Mouse (Mus musculus) liver, adult 2 months (tissue): ENCODE measurements around the gene Map3k12. TPM values are rescaled to one million over a fixed set of nuclear protein-coding genes. Genes with fewer than 3 reads are reported as not detected.

Source experiments
- DNase-seq: peaks from one replicate; pipeline ENCODE4 v3.0.0-alpha.2; 2011; ENCODE audit warnings: low read depth, low spot score; ENCODE audit errors: extremely low read depth
- H3K27ac ChIP-seq: fragments of 200-500 bp; replicated peaks from 2 replicates; pipeline ENCODE4 v1.5.1; 2012; ENCODE audit warnings: low read depth, mild to moderate bottlenecking, control low read depth, inconsistent platforms, low read length; ENCODE audit not compliant: insufficient read depth
- H3K27me3 ChIP-seq: fragments of 200-500 bp; 2 replicates; pipeline ENCODE4 v1.6.1; 2012; ENCODE audit warnings: mild to moderate bottlenecking, moderate library complexity, low read length, inconsistent platforms; ENCODE audit not compliant: control insufficient read depth, insufficient read depth
- H3K36me3 ChIP-seq: fragments of 200-500 bp; 2 replicates; pipeline ENCODE4 v1.6.1; 2012; ENCODE audit warnings: low read length, inconsistent platforms; ENCODE audit not compliant: control insufficient read depth, insufficient read depth
- H3K4me1 ChIP-seq: fragments of 200-500 bp; 2 replicates; pipeline ENCODE4 v1.6.1; 2011; ENCODE audit warnings: low read length; ENCODE audit not compliant: control insufficient read depth, insufficient read depth
- H3K4me3 ChIP-seq: fragments of 200-500 bp; 2 replicates; pipeline ENCODE4 v1.5.1; 2011; ENCODE audit warnings: low read depth, mild to moderate bottlenecking, control low read depth, low read length, moderate library complexity; ENCODE audit not compliant: insufficient read depth
- H3K79me2 ChIP-seq: fragments of 200-500 bp; 2 replicates; pipeline ENCODE4 v1.6.1; 2012; ENCODE audit warnings: inconsistent platforms, mild to moderate bottlenecking, low read length, moderate library complexity; ENCODE audit not compliant: control insufficient read depth, insufficient read depth
- H3K9ac ChIP-seq: fragments of 200-500 bp; 2 replicates; pipeline ENCODE4 v1.6.1; 2012; ENCODE audit warnings: low read depth, mild to moderate bottlenecking, control low read depth, inconsistent platforms, low read length
- CTCF ChIP-seq: fragments of 200-500 bp; IDR thresholded peaks from 2 replicates; pipeline ENCODE4 v1.5.1; 2011; ENCODE audit warnings: low read depth, low read length, control low read depth
- POLR2A ChIP-seq: fragments of 200-500 bp; IDR thresholded peaks from 2 replicates; pipeline ENCODE4 v1.6.1; 2011; ENCODE audit warnings: low read length, control low read depth; ENCODE audit not compliant: insufficient read depth; ENCODE audit errors: extremely low read depth
- WGBS: fragments of 180-500 bp; shearing (Covaris S2); methylation state at CpG from one replicate; pipeline ENCODE4 v1.1.7; 2018; 5-methylcytosine and 5-hydroxymethylcytosine counted together
- polyA plus RNA-seq: library from polyadenylated mRNA; depleted of rRNA; stranded (reverse); fragments of >200 nt; gene quantifications from 2 replicates; pipeline ENCODE4 v1.2.3, GENCODE M21; 2012
- total RNA-seq: library from RNA; depleted of rRNA; stranded (reverse); fragments of >200 nt; gene quantifications from 2 replicates; pipeline ENCODE4 v1.2.3, GENCODE M21; 2014

The Map3k12 gene
- total and polyA plus RNA-seq, 2 experiments: 0.43 to 0.46 TPM

DNA sequence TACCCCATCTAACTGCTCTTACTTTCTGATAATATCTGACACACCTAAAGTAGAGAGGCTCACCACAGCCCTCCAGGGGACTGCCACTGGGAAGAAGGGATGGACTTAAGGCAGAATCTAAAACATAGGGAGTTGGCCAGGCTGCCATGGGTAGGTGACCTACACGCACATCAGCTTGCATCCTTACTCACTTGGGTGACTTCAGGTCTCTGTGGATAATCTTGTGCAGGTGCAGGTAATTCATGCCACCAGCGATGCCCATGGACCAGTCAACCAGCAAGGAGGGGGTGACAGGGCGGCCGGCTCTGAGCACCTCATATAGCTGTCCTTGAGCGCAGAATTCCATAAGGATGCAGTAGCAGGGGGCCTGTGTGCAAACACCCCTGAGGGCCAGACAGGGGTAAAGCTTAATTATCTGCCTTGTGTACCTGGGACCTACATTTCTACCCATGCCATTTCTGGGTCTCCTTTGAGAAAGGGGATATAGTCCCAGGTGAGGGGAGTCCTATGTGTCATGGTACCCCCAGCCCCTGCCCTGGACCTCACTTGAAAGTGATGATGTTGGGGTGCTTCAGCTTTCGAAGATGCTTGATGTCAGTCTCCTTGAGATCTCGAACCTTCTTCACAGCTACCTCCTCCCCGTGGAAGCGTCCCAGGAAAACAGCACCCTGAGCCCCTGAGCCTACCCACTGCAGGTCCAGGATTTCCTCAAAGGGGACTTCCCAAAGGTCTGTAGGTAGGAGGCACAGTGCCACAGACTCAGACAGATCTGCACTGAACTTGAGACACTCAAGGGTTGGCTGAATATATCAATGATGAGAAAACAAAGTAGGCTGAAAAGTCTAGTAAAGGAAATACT is 12.7 kb downstream of the Map3k12 start:
- no peak overlapping the region for H3K9ac ChIP-seq
- no peak overlapping the region for H3K4me3 ChIP-seq
- H3K27me3 ChIP-seq: no peaks in the 10 kb centered on the region
- no peak overlapping the region for H3K27ac ChIP-seq
- H3K36me3 ChIP-seq: peaks cover 22% of the 10 kb centered on the region
- WGBS: 87% methylated on average over 9 of the region's 9 CpGs
- no peaks in the 10 kb centered on the region for H3K79me2 ChIP-seq
- no peak for DNase-seq
- TF ChIP-seq CTCF (no peak), POLR2A (no peak)
- no peaks in the 10 kb centered on the region for H3K4me1 ChIP-seq

DNA sequence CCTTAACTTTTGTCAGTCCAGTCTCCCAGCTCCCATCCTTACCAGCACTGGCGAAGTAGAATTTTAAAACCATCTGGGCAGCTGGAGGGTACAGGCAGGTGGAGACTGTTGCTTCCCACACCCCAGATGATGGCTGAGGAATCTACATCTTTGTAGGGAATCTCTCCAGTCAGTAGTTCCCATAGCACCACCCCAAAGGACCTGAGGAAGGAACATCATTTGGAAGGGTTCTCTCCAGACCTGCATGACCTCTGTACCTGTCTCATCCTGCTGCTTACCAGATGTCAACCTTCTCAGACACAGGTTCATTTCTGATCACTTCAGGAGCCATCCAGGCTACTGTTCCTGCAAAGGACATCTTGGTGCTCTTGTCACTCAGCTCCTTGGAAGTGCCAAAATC is 13.4 kb downstream of the Map3k12 start, which contains the start of gene Gm10337:
Gene Gm10337 (plus strand): TSS at position 276 of the 400 bp plus-strand sequence.
- Histone ChIP-seq H3K4me1 (no peaks in the 10 kb centered on the region), H3K9ac (no peak within 1 kb of the TSS), H3K27ac (no peak within 1 kb of the TSS), H3K79me2 (no peaks in the 10 kb centered on the region), H3K27me3 (no peaks in the 10 kb centered on the region), H3K4me3 (no peak within 1 kb of the TSS), H3K36me3 (peaks cover 26% of the 10 kb centered on the region)
- DNase-seq: no peak
- TF ChIP-seq POLR2A (no peak), CTCF (no peak)
- WGBS: 85% methylated on average over 1 of the region's 1 CpGs

DNA sequence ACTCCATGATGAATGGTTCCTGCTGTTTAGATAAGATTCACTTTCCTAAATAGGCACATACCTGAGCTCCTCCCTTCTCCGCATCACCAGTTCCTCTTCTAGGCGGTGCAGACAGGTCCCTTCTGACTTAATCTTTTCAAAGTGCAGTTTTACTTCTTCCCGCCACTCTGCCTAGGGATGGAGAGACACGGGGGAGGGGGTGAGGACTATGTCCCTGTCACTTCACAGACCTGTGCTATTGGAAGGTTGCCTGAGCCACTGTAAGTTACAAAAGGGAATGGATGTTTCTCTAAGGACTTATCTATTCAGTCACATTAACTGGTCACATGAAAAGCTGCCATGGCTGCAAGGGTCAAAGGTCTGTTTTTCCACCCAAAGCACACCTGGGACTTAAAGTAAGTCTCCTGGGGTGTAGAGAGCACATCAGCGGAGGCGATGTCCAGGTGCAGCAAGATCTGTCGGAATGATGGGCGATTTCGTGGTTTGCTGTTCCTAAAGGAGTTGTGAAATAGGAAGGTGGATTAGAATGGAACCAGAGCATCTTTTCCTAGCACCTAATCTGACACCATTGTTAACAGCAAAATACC is 14.5 kb downstream of the Map3k12 start:
- Histone ChIP-seq H3K9ac (no peak overlapping the region), H3K27me3 (no peaks in the 10 kb centered on the region), H3K4me1 (no peaks in the 10 kb centered on the region), H3K27ac (no peak overlapping the region), H3K36me3 (peaks cover 37% of the 10 kb centered on the region), H3K79me2 (no peaks in the 10 kb centered on the region), H3K4me3 (no peak overlapping the region)
- TF ChIP-seq CTCF (no peak), POLR2A (no peak)
- peak; percentile 61 for DNase-seq
- 70% methylated on average over 9 of the region's 9 CpGs for WGBS

DNA sequence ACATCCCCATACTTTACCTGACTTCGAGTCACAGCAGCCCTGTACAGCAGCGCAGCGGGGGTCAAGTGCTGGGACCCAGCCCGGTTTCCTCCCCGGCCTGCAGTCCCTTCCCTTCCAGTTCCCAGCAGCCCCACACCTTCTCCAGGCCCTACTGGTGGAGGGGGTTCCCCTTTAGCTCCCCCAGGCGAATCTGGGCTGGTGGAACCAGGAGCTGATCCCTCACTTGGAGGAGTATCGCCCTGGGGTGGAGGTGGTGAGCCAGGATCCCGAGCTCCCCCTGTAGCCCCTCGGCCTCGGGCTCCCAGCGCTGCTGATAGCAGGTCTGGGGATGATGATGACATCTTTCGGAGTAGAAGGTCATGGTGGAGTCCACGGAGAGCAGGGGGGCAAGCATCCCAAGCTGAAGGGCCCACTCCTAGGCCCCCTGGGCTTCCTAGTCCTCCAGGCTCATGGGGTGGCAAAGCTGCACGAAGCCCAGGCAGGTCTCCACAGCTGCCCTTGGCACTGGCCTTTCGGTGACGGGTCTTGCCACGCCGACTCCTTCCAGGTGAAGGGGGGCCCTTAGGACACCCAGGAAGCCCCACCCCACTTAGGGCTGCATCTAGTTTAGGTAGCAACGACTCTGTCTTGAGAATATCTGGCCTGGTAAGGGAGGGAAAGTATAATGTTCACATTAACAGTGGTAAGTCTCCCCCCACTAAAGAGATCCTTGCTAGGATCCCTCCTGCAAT is 15.6 kb downstream of the Map3k12 start:
- Histone ChIP-seq H3K36me3 (peaks cover 45% of the 10 kb centered on the region), H3K4me3 (no peak overlapping the region), H3K27ac (no peak overlapping the region), H3K4me1 (no peaks in the 10 kb centered on the region), H3K79me2 (no peaks in the 10 kb centered on the region), H3K9ac (no peak overlapping the region), H3K27me3 (no peaks in the 10 kb centered on the region)
- TF ChIP-seq POLR2A: no peak
- TF ChIP-seq CTCF: no peak
- WGBS: 88% methylated on average over 19 of the region's 19 CpGs
- no peak for DNase-seq

DNA sequence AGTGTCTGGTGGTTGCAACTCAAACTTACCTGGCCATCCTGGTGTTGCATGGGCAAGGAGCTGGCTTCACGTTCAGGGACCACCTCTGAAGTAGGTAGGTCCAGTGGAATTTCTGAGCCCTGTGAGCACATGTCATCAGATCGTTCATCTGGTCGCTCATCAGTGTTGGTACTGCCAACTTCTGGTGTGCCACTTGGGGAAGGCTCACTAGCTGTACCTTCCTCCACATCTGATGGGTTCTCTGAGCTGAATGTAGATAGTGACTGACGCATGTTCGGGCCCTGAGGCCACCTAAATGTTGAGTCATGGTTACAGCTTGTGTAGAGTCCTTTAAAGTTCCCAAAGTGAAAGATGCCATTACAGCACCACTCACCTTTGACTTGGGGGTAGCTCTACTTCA is 16.4 kb downstream of the Map3k12 start:
- DNase-seq: no peak
- Histone ChIP-seq H3K4me1 (no peaks in the 10 kb centered on the region), H3K36me3 (peaks cover 48% of the 10 kb centered on the region), H3K27ac (no peak overlapping the region), H3K27me3 (no peaks in the 10 kb centered on the region), H3K9ac (no peak overlapping the region), H3K79me2 (no peaks in the 10 kb centered on the region; the same call in 1 of the 2 replicates), H3K4me3 (no peak overlapping the region)
- no peak for TF ChIP-seq CTCF
- no peak for TF ChIP-seq POLR2A
- WGBS: 88% methylated on average over 5 of the region's 5 CpGs
